Mouse (Mus musculus) monocyte, adult 2 months (primary cell): ENCODE measurements around the gene Arl4c.

Experiments
- DNase-seq, 2 experiments: peaks; one replicate each; pipeline ENCODE4 v3.0.0; 2022; ENCODE audit warnings: low spot score in 2 of 2, low read depth in 1 of 2

Arl4c gene

DNA sequence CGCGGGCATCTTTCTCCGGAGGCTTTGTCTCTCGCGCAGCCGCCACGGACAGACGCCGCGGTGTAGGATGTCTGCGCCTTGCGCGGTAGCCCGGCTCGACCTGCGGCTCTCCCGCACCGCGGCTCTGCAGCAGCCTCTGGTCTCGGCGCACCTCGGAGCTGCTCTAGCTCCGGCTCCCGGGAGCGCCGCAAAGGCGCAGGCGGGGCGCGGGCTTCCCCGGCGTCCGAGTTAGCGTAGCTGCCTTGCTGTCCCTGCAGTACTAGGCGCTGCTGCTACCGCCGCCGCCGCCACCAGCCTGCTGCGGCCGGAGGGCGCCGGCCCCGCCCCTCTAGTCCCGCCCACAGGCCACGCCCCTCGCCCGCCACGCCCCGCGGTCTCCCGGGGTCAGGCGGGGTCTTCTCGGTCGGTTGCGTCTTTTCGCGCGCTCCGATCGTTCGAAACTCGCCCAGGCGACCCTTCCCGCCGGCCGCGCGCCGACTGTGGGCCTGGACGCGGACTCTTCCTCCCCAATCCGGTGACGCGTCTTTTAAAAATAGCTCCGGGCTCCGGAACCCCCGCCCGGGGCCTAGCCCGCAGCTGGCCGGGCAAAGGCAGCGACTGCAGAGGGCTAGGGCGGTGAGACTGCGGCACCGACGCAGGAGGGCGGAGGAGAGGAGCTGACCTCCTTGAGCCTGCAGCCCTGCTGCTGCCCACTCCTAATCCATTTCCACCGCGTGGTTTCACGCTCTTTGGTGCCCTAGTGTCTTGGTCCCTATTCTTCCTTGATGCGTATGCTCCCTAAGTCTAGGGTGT is at the start of gene Arl4c:
Gene Arl4c (minus strand): TSS at position 352 of the 792 bp plus-strand sequence.
- peak; percentile 69 to 78 for DNase-seq

DNA sequence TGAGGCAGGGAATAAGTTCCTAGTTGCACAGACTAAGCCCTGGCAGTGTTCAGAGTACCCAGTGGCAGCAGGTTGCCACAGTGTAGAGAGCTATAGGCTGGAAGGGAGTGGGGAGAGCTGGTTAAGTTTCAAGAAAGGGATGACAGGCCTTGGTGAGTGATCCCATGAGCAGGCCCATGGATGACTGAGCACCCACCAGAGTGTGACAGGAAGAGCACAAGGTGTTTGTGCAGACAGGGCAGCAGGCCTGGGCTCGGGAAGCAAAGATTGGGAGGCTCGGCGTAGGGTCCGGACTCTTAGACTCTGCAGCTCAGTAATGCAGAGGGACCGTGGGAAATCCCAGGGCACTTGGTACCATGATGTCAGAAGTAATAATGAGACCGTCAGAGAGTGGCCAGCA is 49.3 kb upstream of the Arl4c start:
- no peak for DNase-seq

DNA sequence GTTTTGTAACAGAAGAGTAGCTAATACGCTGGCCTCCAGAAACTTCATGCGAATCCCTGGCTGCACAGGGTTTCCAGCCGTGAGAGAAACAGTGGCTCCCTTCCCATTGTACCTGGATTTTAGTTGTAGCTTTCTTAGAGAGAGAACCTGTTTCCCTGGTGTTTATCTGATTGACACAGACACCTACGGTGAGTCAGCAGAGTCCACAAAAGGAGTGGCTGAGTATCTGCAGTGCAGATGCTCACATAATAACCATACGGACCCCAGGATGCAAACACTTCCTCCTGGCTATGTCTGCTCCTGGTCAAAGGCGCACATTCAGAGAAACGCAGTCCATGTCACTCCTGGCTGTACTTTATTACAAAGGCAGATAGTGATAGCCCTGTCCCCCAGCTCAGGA is 48.6 kb upstream of the Arl4c start:
- DNase-seq = no peak

DNA sequence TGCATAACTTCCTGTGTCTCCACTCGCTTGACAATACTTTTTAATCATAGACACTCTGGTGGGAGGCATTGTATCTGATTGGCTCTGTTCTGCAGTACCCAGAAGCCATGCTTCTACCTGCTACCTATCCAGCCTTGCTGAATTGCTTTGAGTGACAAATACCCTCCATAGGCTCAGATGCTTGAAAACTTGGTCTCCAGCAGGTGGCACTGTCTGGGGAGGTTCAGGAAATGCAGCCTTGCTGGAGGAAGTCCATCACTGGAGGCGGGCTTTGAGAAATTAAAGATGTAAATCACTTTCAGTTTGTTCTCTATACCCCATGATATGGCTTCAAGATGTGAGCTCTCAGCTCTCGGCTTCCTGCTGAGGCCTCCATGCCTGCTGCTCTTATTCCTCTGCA is 48.1 kb upstream of the Arl4c start:
- DNase-seq = no peak

DNA sequence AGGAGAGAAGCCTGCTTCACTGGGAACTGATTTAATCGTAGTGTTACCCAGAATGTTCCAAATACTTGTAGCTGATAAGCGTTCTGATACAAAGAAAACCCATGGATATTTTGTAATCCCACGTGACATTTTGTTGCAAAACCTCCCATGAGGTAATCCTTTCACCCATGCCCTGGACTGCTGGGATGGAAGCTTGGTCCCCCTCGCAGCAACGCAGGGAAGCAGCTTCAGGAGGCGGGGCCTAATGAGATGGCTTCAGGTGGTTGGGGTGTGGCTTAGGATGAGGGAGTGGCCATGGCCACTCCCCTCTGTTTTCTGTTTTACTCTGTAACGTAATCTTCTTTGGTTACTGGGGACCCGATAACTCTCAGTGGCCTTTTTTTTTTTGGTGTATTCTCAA is 47.1 kb upstream of the Arl4c start:
- DNase-seq = no peak

DNA sequence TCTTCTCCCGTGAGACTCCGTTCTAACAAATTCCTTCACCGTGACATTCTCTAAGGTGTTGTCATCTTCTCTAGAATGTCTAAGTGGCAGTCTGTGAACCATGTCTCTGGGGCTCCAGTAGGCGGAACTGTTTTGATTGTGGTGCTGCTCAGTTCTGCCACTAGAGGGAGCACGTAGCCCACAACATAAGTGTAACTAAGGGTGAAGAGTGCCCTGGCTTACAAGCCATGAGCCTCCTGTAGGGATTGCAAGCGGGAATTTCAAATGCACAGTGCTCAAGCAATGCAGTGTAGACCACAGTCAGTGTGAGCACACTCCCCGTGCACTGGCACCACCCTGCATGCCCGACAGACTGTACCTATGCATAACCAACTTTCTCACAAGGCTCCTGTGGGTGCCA is 43.2 kb upstream of the Arl4c start:
- DNase-seq = peak; percentile 21 to 44

DNA sequence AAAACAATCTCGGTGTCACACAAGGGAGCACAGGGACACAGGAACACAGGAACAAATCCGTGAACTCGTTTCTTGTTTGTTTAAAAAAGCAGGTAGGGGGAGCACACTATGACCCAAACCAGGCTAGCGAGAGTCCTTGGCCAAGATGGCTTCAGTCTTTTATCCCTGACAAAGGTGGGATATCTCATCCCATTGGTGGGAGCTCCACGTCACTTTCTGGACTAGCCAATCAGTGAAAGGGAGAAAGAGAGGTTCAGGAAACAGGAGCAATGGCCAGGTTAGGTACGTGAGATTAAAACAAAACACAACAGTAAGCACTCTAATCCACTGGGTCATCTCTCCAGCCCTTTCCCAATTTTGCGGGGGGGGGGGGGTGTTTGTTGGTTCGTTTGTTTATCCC is 42.2 kb upstream of the Arl4c start:
- no peak for DNase-seq

DNA sequence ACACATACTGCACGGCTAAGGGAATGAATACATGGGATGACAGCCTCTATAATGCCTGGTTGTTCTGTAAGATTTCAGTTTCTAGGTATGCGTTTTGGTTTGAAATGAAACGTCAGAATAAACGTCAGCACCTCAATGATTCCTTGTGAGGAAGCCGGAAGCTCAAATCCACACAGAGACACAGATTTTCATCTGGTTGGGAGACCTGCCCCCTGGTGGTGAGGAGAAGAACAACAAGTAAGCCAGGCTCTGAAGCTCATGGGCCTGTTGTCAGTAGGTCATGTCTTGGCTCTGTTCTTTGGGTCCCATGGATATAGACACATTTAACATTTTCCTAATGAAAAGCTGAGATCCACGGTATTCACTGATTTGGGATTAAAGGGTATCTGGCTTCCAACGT is 40.4 kb upstream of the Arl4c start:
- DNase-seq = no peak

DNA sequence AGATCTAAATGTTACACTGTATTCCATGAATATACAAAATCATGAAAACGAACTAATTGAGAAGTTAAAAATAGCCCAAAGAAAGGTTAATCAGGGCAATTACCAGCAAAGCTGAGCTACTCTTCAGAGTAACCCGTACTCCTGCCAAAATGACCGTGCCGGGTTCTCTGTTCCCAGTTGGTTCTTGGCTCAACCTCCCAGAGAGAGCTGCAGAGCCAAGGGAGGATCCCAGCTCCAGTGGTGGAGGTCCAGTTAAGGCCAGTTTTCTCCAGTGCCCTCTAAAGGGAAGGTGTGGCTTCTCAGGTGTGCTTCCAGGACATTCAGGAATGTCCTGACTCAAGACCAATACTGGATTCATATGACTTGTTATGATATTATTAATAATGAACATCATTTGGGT is 37.5 kb upstream of the Arl4c start:
- no peak for DNase-seq

DNA sequence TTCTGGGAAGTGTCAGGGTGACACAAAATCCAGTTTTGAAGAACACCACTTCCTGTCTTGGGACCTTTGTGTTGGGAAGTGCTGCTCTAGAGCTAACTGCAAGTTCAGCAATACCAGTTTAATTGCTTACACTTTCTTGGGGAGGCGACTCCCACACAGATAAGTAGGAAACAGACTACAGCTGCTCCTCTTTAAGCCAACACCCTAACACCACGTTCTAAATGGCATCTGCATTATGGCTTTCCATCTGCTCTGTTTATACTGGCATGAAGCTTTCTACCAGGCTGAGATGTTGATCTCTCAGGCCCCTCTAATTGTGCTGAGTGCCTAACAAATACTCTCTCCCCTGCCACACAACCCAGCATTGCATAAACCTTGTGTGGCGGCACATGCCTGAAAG is 36.9 kb upstream of the Arl4c start:
- DNase-seq = no peak

DNA sequence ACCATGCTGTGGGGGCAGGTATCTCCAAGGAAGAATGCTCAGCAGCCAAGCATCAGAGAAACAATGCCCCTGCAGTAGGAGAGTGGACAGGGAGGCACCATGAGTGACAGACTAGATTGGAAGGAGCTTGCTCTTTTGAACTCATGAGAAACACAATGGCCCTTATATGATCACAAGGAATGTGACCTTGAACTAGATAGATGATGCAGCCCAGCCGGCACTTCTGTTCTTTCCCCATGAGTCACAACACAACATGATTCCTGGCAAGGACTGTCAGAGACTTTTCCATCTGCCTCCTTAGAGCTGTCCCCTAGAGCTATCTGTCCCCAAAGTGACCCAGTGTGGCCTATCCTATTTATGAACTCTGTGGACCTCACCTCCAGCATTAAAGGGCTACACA is 27.5 kb upstream of the Arl4c start:
- DNase-seq = no peak

DNA sequence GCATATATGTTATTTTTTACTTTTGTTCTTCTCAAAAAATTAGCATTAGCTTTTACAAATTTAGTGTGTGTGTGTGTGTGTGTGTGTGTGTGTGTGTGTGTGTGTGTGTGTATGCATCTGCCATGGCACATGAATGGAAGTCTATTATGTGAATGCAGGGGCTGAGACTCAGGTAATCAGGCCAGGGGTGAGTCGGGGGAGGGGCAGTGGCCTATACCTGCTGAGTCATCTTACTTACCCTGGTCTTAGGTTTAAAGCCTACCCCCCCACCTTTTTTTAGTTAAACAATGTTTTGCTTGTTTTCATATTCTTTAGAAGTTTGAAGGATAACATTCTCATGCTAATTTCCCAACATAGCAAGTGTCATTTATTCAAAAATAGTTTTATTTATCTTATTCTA is 25.3 kb upstream of the Arl4c start:
- DNase-seq = no peak

DNA sequence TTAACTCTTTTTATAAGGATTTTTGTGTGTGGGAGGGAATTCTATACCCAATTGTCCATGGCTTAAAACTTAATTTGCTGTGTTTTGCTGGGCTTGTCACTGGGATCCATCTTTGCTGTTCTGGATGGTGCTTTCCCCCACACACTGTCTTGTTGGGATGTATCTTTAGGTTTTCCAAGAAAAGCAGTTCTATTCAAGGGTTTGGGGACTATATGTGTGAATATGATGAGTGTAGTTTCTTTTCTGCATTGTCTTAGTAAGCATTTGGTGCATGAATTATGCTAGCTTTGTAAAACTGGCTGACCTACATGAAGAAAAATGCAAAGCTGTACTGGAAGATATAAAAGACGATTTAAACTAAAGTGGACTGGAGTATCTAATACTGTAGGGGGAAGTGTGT is 23.7 kb upstream of the Arl4c start:
- no peak for DNase-seq

DNA sequence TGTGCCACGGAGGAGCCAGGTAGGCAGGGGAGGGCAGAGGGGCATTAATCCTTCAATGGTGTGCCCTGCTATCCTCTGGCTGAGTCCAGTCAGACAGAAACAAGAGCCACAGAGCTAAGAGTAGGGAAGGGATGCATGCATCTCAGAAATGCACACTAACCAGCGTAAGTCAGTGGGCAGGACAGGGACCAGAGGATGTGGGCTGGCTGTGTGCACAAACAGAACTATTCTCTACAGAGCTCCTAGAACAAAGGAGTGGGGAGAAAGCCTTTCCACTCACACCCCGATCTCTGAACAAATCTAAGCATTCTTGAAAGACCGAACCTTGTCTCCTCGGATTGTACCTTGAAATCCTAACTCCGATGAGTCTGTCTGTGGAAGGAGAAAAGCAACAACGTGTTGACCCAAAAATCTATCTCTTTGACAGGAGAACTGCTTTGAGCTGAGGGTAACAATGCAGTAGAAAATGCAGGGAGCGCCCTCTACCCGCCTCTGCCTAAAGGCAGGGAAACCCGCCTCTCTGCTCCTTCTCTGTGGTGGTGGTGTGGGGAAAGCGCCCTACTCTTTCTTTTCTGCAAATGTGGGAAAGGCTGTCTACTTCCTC is 18.7 kb upstream of the Arl4c start:
- DNase-seq = no peak

DNA sequence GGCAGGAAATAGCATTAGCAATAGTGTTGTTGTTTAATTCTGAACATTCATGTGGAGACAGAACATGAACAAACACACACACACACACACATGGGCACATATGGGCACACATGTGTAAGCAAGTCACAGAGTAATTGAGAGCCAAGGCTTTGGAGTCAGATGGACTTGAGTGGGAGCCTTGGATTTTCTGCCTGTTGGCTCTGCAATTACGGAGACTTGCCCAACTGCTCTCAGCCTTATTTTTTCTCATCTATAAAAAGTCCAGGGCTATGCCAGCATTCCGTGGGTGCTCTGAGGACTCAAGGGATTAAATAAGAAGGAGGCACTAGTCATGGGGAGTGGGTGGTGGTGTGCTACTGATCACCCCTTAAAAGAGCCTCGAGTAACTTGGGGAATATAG is 16.5 kb upstream of the Arl4c start:
- DNase-seq = no peak

DNA sequence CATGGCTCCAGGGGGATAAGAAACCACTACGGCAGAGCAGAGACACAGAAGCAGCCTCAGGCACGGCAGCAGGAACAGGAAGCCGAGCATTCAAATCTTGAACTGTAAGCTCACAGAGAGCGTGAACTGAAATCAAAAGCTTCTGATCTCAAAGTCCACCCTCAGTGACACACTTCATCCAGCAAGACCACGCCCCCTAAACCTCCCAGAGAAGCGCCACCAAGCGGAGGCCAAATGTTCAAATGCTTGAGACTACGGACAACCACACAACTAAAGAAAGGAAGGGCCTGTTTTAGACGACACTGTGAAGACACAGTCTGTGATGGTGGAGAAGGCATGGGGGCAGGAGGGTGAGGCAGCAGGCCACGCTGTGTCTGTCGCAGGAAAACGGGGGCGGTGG is 15.7 kb upstream of the Arl4c start:
- DNase-seq = no peak

DNA sequence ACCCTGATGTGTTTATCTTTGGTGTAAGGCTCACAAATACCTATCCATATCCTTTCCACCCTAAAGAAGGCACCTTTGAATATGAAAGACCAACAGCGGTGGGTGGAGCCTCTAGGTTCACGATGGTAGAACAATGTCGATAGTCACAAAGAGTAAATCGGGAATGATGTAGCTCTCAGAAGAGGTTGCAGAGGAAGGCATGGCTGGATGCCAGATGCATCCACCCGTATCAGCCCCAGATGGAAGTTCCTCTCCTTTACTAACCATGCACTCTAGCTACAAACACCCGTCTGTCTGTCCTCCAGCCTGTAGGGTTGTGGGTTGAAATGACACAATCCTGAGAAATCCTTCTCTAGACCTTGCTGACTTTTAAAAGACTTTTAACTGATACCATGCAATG is 10.0 kb upstream of the Arl4c start:
- DNase-seq = no peak

DNA sequence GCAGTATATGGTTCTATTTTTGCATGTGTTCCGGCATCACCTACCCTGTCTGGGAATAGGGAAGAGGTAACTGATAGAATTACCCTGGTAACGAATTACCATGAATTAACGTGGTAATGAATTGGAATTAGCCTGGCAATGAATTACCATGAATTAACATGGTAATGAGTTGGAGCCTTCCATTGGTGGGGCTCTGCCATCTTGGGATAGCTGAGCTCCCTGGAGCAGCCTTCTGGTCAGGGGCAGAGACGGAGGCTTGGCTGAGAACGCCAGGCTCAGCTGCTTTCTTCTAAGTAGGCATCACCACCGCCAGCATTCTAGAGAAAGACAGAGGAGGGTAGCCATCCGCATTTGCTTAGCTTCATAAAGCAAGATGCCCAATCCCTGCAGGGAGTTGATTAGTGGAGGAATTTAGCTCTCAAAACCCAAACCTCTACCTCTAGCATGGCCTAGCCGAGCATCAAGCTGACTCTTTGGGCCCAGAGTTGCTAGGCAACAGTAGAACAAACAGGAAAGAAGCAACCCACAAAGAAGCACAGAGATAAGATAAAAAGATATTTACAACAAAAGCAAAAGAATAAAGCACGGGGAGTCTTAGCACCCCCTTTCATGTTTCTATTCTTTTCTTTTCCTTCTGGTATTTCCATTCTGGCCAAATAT is 6.8 kb upstream of the Arl4c start:
- DNase-seq = no peak

DNA sequence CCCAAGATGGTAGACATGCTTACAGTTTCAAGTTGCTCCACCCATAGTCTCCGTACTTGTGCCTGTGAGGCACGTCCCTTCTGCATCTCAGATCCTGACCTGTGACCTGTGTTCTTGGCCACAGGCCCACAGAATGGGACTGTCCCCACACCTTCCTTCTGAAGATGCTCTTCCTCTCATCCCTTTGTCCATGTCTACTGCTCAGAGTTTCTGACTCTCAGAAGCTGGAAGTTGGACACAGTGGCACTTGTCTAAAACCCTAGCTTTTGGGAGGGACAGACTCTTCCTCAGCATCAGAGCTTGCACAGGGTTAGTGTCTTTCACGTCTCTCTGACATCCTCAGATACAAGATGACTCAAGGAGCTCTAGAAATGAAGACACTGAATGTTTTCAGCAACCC is 6.2 kb upstream of the Arl4c start:
- no peak for DNase-seq

DNA sequence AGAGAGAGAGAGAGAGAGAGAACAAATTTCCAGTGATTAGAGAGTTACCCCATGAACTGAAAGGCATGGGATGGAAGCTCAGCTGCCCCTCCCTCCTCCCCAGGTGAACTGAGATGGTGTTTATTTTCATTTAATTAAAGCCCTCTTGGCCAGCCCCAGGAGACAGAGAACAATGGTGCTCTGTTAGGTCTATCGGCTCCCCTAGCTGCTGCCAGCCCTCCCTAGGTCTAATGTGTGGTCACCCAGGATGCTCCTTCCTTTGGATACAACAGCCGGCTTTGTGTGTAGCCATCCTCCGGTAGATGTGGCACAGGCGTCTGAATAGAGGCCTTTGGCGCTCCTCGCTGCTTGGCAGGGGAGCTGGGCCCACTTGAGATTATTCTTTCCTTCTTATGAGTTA is 5.5 kb upstream of the Arl4c start:
- DNase-seq = no peak

DNA sequence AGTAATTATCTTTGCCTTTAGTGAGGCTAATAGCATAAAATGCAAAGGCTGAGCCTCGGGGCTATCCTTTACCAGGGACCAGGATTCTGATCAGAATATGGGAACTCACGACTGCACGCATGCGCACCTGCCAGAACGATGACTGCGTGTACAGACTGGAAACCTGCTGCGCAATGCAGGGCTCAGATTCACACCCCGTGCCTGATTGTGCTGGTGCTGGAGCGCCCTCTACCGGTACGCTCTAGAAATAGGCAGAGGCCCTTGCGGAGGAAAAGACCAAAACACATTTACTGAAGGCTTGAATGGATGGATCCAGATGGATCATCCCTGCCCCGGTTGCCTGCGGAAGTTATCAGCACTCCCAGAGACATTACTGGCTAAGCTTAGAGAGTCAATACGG is 3.8 kb upstream of the Arl4c start:
- DNase-seq = peak; percentile 59 to 83

DNA sequence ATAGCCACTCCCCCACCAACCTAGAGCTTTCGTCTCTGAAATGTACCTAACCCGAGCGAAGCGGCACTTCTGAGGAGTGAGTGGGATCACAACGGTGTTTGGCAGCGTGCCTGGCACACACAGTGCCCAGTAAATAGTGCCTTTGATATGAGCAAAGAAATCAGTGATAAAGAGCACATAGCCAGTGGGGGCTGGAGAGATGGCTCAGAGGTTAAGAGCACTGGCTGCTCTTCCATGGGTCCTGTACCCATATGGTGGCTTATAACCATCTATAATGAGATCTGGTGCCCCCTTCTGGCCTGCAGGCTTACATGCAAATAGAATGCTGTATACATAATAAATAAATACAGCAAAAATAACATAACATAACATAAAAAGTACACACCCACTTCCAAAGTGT is 3.0 kb upstream of the Arl4c start:
- peak in 1 of 2 experiments; percentile 40 for DNase-seq
